Mouse (Mus musculus): ENCODE measurements around the gene Crnkl1. TPM values are rescaled to one million over a fixed set of nuclear protein-coding genes. Genes with fewer than 3 reads are reported as not detected.

Crnkl1 gene
- polyA plus RNA-seq, 2 experiments, result 17.2 to 23.7 TPM

GRCm38 (mm10) chr2:145873953-145874352 lies 60.9 kb downstream of the Crnkl1 start:
- WGBS, result 90% methylated on average over 1 of the region's 1 CpGs
- Histone ChIP-seq H3K4me3 (replicated peaks; ENCODE audit: low read length) (no peak overlapping the region), H3K4me2 (replicated peaks; ENCODE audit: low read depth, low read length, severe bottlenecking) (no peak overlapping the region), H3K4me1 (ENCODE audit: control insufficient read depth, insufficient read depth, low read length) (no peaks in the 10 kb centered on the region), H3K9ac (ENCODE audit: low read depth, low read length, severe bottlenecking) (no peak overlapping the region), H3K27ac (replicated peaks; ENCODE audit: low read depth, low read length) (no peak overlapping the region), H3K27me3 (ENCODE audit: control insufficient read depth, insufficient read depth, low read length) (no peaks in the 10 kb centered on the region), H3K36me3 (ENCODE audit: control insufficient read depth, insufficient read depth, low read length) (peaks cover 35% of the 10 kb centered on the region), H3K9me3 (ENCODE audit: control insufficient read depth, low read length) (no peaks in the 10 kb centered on the region)
- no peak for DNase-seq (ENCODE audit: low spot score)
- no peak for ATAC-seq (ENCODE audit: low FRiP score, low read depth)
- TF ChIP-seq POLR2A (IDR thresholded peaks at IDR 0.05; ENCODE audit: borderline replicate concordance, extremely low read depth, insufficient read depth, insufficient read length), result no peak

GRCm38 (mm10) chr2:145872099-145872498 lies 62.7 kb downstream of the Crnkl1 start:
- no peaks in the 10 kb centered on the region for H3K4me1 ChIP-seq (ENCODE audit: control insufficient read depth, insufficient read depth, low read length)
- H3K9ac ChIP-seq (ENCODE audit: low read depth, low read length, severe bottlenecking), result no peak overlapping the region
- ATAC-seq (ENCODE audit: low FRiP score, low read depth) (no peak), DNase-seq (ENCODE audit: low spot score) (no peak)
- H3K4me2 ChIP-seq (replicated peaks; ENCODE audit: low read depth, low read length, severe bottlenecking), result no peak overlapping the region
- peaks cover 29% of the 10 kb centered on the region for H3K36me3 ChIP-seq (ENCODE audit: control insufficient read depth, insufficient read depth, low read length)
- 0 out of 2 replicates have a peak, but pooled peaks cover 2% of the 10 kb centered on the region for H3K9me3 ChIP-seq (ENCODE audit: control insufficient read depth, low read length)
- no peak overlapping the region for H3K4me3 ChIP-seq (replicated peaks; ENCODE audit: low read length)
- TF ChIP-seq POLR2A (IDR thresholded peaks at IDR 0.05; ENCODE audit: borderline replicate concordance, extremely low read depth, insufficient read depth, insufficient read length), result no peak
- no peak overlapping the region for H3K27ac ChIP-seq (replicated peaks; ENCODE audit: low read depth, low read length)
- 82% methylated on average over 1 of the region's 1 CpGs for WGBS
- H3K27me3 ChIP-seq (ENCODE audit: control insufficient read depth, insufficient read depth, low read length), result no peaks in the 10 kb centered on the region

GRCm38 (mm10) chr2:145871308-145871707 lies 63.5 kb downstream of the Crnkl1 start:
- Histone ChIP-seq H3K36me3 (ENCODE audit: control insufficient read depth, insufficient read depth, low read length) (peaks cover 29% of the 10 kb centered on the region), H3K4me1 (ENCODE audit: control insufficient read depth, insufficient read depth, low read length) (no peaks in the 10 kb centered on the region), H3K4me3 (replicated peaks; ENCODE audit: low read length) (no peak overlapping the region), H3K27ac (replicated peaks; ENCODE audit: low read depth, low read length) (no peak overlapping the region; the same call in 1 of the 2 replicates), H3K4me2 (replicated peaks; ENCODE audit: low read depth, low read length, severe bottlenecking) (no peak overlapping the region), H3K9ac (ENCODE audit: low read depth, low read length, severe bottlenecking) (no peak overlapping the region), H3K27me3 (ENCODE audit: control insufficient read depth, insufficient read depth, low read length) (no peaks in the 10 kb centered on the region), H3K9me3 (ENCODE audit: control insufficient read depth, low read length) (0 out of 2 replicates have a peak, but pooled peaks cover 10% of the 10 kb centered on the region)
- DNase-seq (ENCODE audit: low spot score) (no peak), ATAC-seq (ENCODE audit: low FRiP score, low read depth) (no peak)
- TF ChIP-seq POLR2A (IDR thresholded peaks at IDR 0.05; ENCODE audit: borderline replicate concordance, extremely low read depth, insufficient read depth, insufficient read length), result no peak
- 72% methylated on average over 4 of the region's 4 CpGs for WGBS

Small RNA genes within 50 kb of the gene (microRNA-seq; reads per million reads assigned to microRNA genes)
- not detected for gene Gm25026

Other genes with a start within 250 kb of the Crnkl1 start
- 80.7 and 103 TPM in 2 replicates for gene Naa20, start 32.9 kb downstream of the Crnkl1 start, polyA plus RNA-seq (2012; rRNA removed)
- 186 and 189 TPM in 2 replicates for gene Naa20, start 32.9 kb downstream of the Crnkl1 start, polyA plus RNA-seq (2014; fragmentation: Nextera tagmentation; extraction: Ambion mirVana)
- gene Cfap61, start 230 bp downstream of the Crnkl1 start, polyA plus RNA-seq (2012; rRNA removed), result 0.09 and 0.15 TPM in 2 replicates
- gene Cfap61, start 230 bp downstream of the Crnkl1 start, polyA plus RNA-seq (2014; fragmentation: Nextera tagmentation; extraction: Ambion mirVana), result 0.29 TPM in 1 of 2 replicates, not detected in the other

All from limb, embryonic 14.5 days (tissue).